9 mouse cellular contexts compared by ENCODE assay signal in the genomic region with DNA sequence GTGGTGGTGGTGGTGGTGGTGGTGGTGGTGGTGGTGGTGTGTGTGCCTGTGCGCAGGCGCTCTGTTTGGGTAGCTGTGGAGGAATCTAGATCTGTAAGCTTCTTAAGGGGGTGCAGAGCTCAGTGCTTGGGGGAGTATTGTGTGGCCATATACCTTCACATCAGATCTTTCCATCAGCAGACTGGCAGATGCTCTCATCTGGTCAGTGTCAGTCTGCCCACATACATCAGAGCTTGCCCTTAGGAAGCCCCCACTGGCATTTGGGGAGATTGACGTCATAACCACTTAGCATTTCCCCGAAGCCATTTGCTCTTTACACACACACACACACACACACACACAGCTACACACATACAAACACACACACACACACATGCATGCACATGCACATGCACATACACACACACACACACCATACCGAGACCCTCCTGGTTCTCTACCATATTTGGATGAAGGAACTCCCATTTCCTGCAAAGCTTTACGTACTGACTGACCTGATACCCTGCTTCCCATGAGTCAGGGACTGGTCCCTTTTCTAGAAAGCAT. TPM values are rescaled to one million over a fixed set of nuclear protein-coding genes. Genes with fewer than 3 reads are reported as not detected.
DNase-seq lines count a peak whose midpoint lies in the region; ATAC-seq and TF ChIP-seq lines count a peak whose summit lies in the region.
"Had no signal": no experiment of that assay in that cellular context is flagged by ENCODE, and none has a peak within 500 bp of the region (broad histone marks: within the 10 kb centered on the region; RNA-seq: fewer than 3 reads in every experiment).

No protein-coding gene starts in this region.

- 60% methylated on average over 5 of the region's 6 CpGs for WGBS in heart, embryonic 10.5 days
- WGBS in lung, postnatal 0 days: 54% methylated on average over 6 of the region's 6 CpGs
- 88% methylated on average over 6 of the region's 6 CpGs for WGBS in hindbrain, postnatal 0 days
- WGBS in stomach, embryonic 14.5 days: 41% methylated on average over 6 of the region's 6 CpGs

- peaks cover 5% of the 10 kb centered on the region for H3K9me3 ChIP-seq in heart, embryonic 10.5 days
- no peaks in the 10 kb centered on the region for H3K9me3 ChIP-seq in lung, postnatal 0 days (ENCODE audit: low read length)
- H3K9me3 ChIP-seq in hindbrain, postnatal 0 days (ENCODE audit: low read length): no peaks in the 10 kb centered on the region
- no peaks in the 10 kb centered on the region; the same call in 1 of the 2 replicates for H3K9me3 ChIP-seq in stomach, embryonic 14.5 days (ENCODE audit: control insufficient read depth, low read depth, low read length)

- intact Hi-C loops in heart, postnatal 25 days (cut with DNase I): loop anchor here (10.0 kb wide), 1 partner anchor 115 kb away; no protein-coding TSS in a partner anchor

- H3K4me3 ChIP-seq in heart, embryonic 10.5 days: peak overlapping the region; percentile 68
- peak overlapping the region; percentile 47 for H3K4me3 ChIP-seq in lung, postnatal 0 days (ENCODE audit: low read depth, low read length)
- no peak overlapping the region for H3K4me3 ChIP-seq in hindbrain, postnatal 0 days (ENCODE audit: low read length)
- peak overlapping the region; percentile 70 for H3K4me3 ChIP-seq in stomach, embryonic 14.5 days (ENCODE audit: low read depth, low read length)

- H3K9ac ChIP-seq in lung, postnatal 0 days (replicated peaks; ENCODE audit: low read depth): no peak overlapping the region; the same call in 1 of the 2 replicates
- H3K9ac ChIP-seq in hindbrain, postnatal 0 days (replicated peaks; ENCODE audit: low read length): no peak overlapping the region
- H3K9ac ChIP-seq in stomach, embryonic 14.5 days (replicated peaks; ENCODE audit: low read depth, low read length): peak overlapping the region; percentile 30

- H3K36me3 ChIP-seq in heart, embryonic 10.5 days: peaks cover 8% of the 10 kb centered on the region
- H3K36me3 ChIP-seq in lung, postnatal 0 days (ENCODE audit: insufficient read depth, low read length): peaks cover 1% of the 10 kb centered on the region
- no peaks in the 10 kb centered on the region for H3K36me3 ChIP-seq in hindbrain, postnatal 0 days (ENCODE audit: insufficient read depth, low read length)
- H3K36me3 ChIP-seq in stomach, embryonic 14.5 days (ENCODE audit: control insufficient read depth, insufficient read depth, low read length): peaks cover 4% of the 10 kb centered on the region

- TF ChIP-seq EP300 in lung, postnatal 0 days (IDR thresholded peaks at IDR 0.05): no peak

- H3K4me1 ChIP-seq in heart, embryonic 10.5 days: peaks cover 51% of the 10 kb centered on the region
- no peaks in the 10 kb centered on the region for H3K4me1 ChIP-seq in lung, postnatal 0 days (ENCODE audit: insufficient read depth, low read depth, low read length)
- peaks cover 20% of the 10 kb centered on the region for H3K4me1 ChIP-seq in hindbrain, postnatal 0 days (ENCODE audit: insufficient read depth, low read length)
- peaks cover 18% of the 10 kb centered on the region; the same call in 1 of the 2 replicates for H3K4me1 ChIP-seq in stomach, embryonic 14.5 days (ENCODE audit: control insufficient read depth, insufficient read depth, low read length)

- H3K4me2 ChIP-seq in lung, postnatal 0 days (replicated peaks; ENCODE audit: low read depth, low read length): peak overlapping the region; percentile 57
- H3K4me2 ChIP-seq in hindbrain, postnatal 0 days (ENCODE audit: low read depth, low read length): peak overlapping the region; percentile 19
- H3K4me2 ChIP-seq in stomach, embryonic 14.5 days (replicated peaks; ENCODE audit: low read depth, low read length): peak overlapping the region; percentile 64

- H3K27me3 ChIP-seq in heart, embryonic 10.5 days (ENCODE audit: insufficient read depth, poor library complexity, severe bottlenecking): peaks cover 25% of the 10 kb centered on the region
- 0 out of 2 replicates have a peak, but pooled peaks cover 4% of the 10 kb centered on the region for H3K27me3 ChIP-seq in lung, postnatal 0 days (replicated peaks; ENCODE audit: insufficient read depth, low read length)
- H3K27me3 ChIP-seq in hindbrain, postnatal 0 days (ENCODE audit: insufficient read depth, low read length): no peaks in the 10 kb centered on the region
- H3K27me3 ChIP-seq in stomach, embryonic 14.5 days (ENCODE audit: control insufficient read depth, insufficient read depth, low read length): no peaks in the 10 kb centered on the region

- DNase-seq in heart, embryonic 10.5 days (ENCODE audit: low spot score): no peak
- no peak for DNase-seq in heart, postnatal 25 days (ENCODE audit: low spot score)
- no peak for DNase-seq in lung, postnatal 0 days (ENCODE audit: low spot score)
- no peak for DNase-seq in lung, postnatal 25 days (ENCODE audit: low spot score)
- no peak for DNase-seq in hindbrain, postnatal 0 days (ENCODE audit: low spot score)
- DNase-seq in cerebellum, adult 9-11 months: no peak
- DNase-seq: cerebellum, adult 8-10 months had no signal

- peak overlapping the region; percentile 83 for H3K27ac ChIP-seq in heart, embryonic 10.5 days
- H3K27ac ChIP-seq in lung, postnatal 0 days (ENCODE audit: low read length): peak overlapping the region; percentile 71
- no peak overlapping the region for H3K27ac ChIP-seq in hindbrain, postnatal 0 days
- 0 out of 2 replicates have a peak overlapping the region, but pooled peaks have one; percentile 87 for H3K27ac ChIP-seq in stomach, embryonic 14.5 days (ENCODE audit: low read length)

- peak; percentile 2; the same call in 1 of the 2 replicates for ATAC-seq in lung, postnatal 0 days
- no peak for ATAC-seq in hindbrain, postnatal 0 days
- no peak for ATAC-seq in stomach, embryonic 14.5 days (ENCODE audit: insufficient number of reproducible peaks, insufficient read depth, low FRiP score, low read depth)
- no peak for ATAC-seq in megakaryocyte progenitor cell, adult 5-6 weeks (replicated peaks; ENCODE audit: poor library complexity)

- TF ChIP-seq CTCF in lung, postnatal 0 days (IDR thresholded peaks at IDR 0.05): no peak
- TF ChIP-seq CTCF in hindbrain, postnatal 0 days (IDR thresholded peaks at IDR 0.05; ENCODE audit: low read depth): no peak

RNA-seq across cellular contexts. Expression of a gene that starts 1.6 kb away (rescaled TPM):
- polyA plus RNA-seq in heart, embryonic 10.5 days (2016; fragmentation: Nextera tagmentation; extraction: Ambion mirVana): 16.9 and 30.5 TPM in 2 replicates
- 10 to 100 TPM; 14.1 to 14.4 TPM for total RNA-seq in heart, postnatal 25 days (2021)
- 44.5 and 51.3 TPM in 2 replicates for polyA plus RNA-seq in lung, postnatal 0 days (2015; fragmentation: Nextera tagmentation; extraction: Ambion mirVana)
- total RNA-seq in hindbrain, postnatal 0 days (2014; rRNA removed): 8.6 and 8.9 TPM in 2 replicates
- polyA plus RNA-seq in hindbrain, postnatal 0 days (2015; fragmentation: Nextera tagmentation; extraction: Ambion mirVana): 8.5 and 9.4 TPM in 2 replicates
- 61.1 and 64.9 TPM in 2 replicates for polyA plus RNA-seq in stomach, embryonic 14.5 days (2014; fragmentation: Nextera tagmentation; extraction: Ambion mirVana)
- total RNA-seq in megakaryocyte progenitor cell, adult 5-6 weeks (2015): 12.5 and 13.0 TPM in 2 replicates
- total RNA-seq in megakaryocyte progenitor cell, adult 5-6 weeks (2017): 8.0 and 8.2 TPM in 2 replicates
